Mouse (Mus musculus) cerebellum, adult 2 months (tissue): ENCODE results near the gene Insl6.

ENCODE experiments used
- CTCF ChIP-seq: fragments of 200-500 bp; IDR thresholded peaks from 2 replicates; pipeline ENCODE4 v1.5.1; 2011; ENCODE audit warnings: low read depth, mild to moderate bottlenecking, control low read depth, low read length, moderate library complexity, borderline replicate concordance; ENCODE audit not compliant: insufficient read depth
- POLR2A ChIP-seq: fragments of 200-500 bp; IDR thresholded peaks from 2 replicates; pipeline ENCODE4 v1.6.1; 2011; ENCODE audit warnings: low read length, control low read depth, borderline replicate concordance; ENCODE audit not compliant: insufficient read depth

DNA sequence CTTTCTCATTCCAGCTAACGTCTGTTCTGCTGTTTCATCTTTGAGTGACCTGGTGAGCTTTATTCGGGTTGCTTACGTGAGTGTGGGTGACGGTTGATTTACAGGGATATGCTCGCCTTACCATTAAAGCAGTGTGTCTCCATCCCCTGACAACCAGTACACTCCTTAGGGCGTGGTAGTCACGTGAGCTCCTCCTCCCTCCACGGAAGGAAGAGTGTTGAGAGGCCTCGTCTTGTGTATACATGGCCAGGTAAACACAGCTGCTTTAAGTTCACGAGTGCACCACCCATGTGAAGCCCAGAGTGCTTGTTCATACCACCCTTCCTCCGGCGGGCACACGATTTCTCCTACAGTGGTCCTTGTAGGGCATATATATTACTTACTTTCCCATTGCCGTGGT, 33.6 kb downstream of the Insl6 start:
- TF ChIP-seq CTCF, result no peak
- TF ChIP-seq POLR2A, result no peak
